Mouse (Mus musculus): Measurements from ENCODE around the gene Cryba2. TPM values are rescaled to one million over a fixed set of nuclear protein-coding genes. Genes with fewer than 3 reads are reported as not detected.

The Cryba2 gene
- polyA plus RNA-seq, 1 experiment from 2014 or later = not detected

GRCm38 (mm10) chr1:74855651-74856438 is 37.1 kb downstream of the Cryba2 start:
- Histone ChIP-seq H3K36me3 (ENCODE audit: poor library complexity, severe bottlenecking) (no peaks in the 10 kb centered on the region), H3K9me3 (replicated peaks) (no peaks in the 10 kb centered on the region), H3K4me2 (peak overlapping the region; percentile 88), H3K4me3 (peak overlapping the region; percentile 73), H3K27ac (no peak overlapping the region), H3K4me1 (peaks cover 60% of the 10 kb centered on the region), H3K9ac (peak overlapping the region; percentile 84), H3K27me3 (peaks cover 85% of the 10 kb centered on the region)
- no peak for ATAC-seq
- under 1% methylated on average over 69 of the region's 74 CpGs for WGBS

GRCm38 (mm10) chr1:74855156-74855555 is 37.8 kb downstream of the Cryba2 start:
- Histone ChIP-seq H3K4me1 (peaks cover 61% of the 10 kb centered on the region), H3K9ac (peak overlapping the region; percentile 84), H3K36me3 (ENCODE audit: poor library complexity, severe bottlenecking) (no peaks in the 10 kb centered on the region), H3K4me2 (peak overlapping the region; percentile 88), H3K27me3 (peaks cover 86% of the 10 kb centered on the region), H3K4me3 (peak overlapping the region; percentile 73), H3K27ac (0 out of 2 replicates have a peak overlapping the region, but pooled peaks have one; percentile 57), H3K9me3 (replicated peaks) (no peaks in the 10 kb centered on the region)
- ATAC-seq = no peak; the same call in 1 of the 2 replicates
- WGBS = under 1% methylated on average over 46 of the region's 48 CpGs

GRCm38 (mm10) chr1:74854306-74855056 is 38.5 kb downstream of the Cryba2 start, which contains the start of gene Cdk5r2:
Gene Cdk5r2, plus strand, starts transcription at chr1:74854934.
- peak; percentile 95 for ATAC-seq
- peaks cover 59% of the 10 kb centered on the region for H3K4me1 ChIP-seq

GRCm38 (mm10) chr1:74851001-74851775 is 41.8 kb downstream of the Cryba2 start:
- H3K9ac ChIP-seq = peak overlapping the region; percentile 21; the same call in 1 of the 2 replicates
- WGBS = 2% methylated on average over 5 of the region's 6 CpGs
- 0 out of 2 replicates have a peak overlapping the region, but pooled peaks have one; percentile 12 for H3K27ac ChIP-seq
- peaks cover 29% of the 10 kb centered on the region for H3K4me1 ChIP-seq
- H3K9me3 ChIP-seq (replicated peaks) = no peaks in the 10 kb centered on the region
- no peak for ATAC-seq
- H3K27me3 ChIP-seq = peaks cover 52% of the 10 kb centered on the region
- no peak overlapping the region for H3K4me2 ChIP-seq
- H3K4me3 ChIP-seq = no peak overlapping the region
- H3K36me3 ChIP-seq (ENCODE audit: poor library complexity, severe bottlenecking) = no peaks in the 10 kb centered on the region

More at GRCm38 (mm10) chr1:74854306-74855056, 38.5 kb downstream of the Cryba2 start, which contains the start of gene Cdk5r2:
- Histone ChIP-seq H3K9me3 (replicated peaks) (no peaks in the 10 kb centered on the region), H3K4me2 (peak within 1 kb of the TSS; percentile 88), H3K9ac (peak within 1 kb of the TSS; percentile 84), H3K36me3 (ENCODE audit: poor library complexity, severe bottlenecking) (no peaks in the 10 kb centered on the region), H3K4me3 (peak within 1 kb of the TSS; percentile 73), H3K27me3 (peaks cover 85% of the 10 kb centered on the region), H3K27ac (0 out of 2 replicates have a peak within 1 kb of the TSS, but pooled peaks have one; percentile 57)
- WGBS = 3% methylated on average over 31 of the region's 39 CpGs

GRCm38 (mm10) chr1:74850251-74850650 is 42.7 kb downstream of the Cryba2 start:
- Histone ChIP-seq H3K9ac (no peak overlapping the region), H3K27me3 (peaks cover 43% of the 10 kb centered on the region), H3K4me2 (no peak overlapping the region), H3K36me3 (ENCODE audit: poor library complexity, severe bottlenecking) (no peaks in the 10 kb centered on the region), H3K4me1 (peaks cover 20% of the 10 kb centered on the region), H3K4me3 (no peak overlapping the region), H3K27ac (no peak overlapping the region), H3K9me3 (replicated peaks) (no peaks in the 10 kb centered on the region)
- WGBS = 18% methylated on average over 6 of the region's 6 CpGs
- no peak for ATAC-seq

GRCm38 (mm10) chr1:74848946-74849345 is 44.0 kb downstream of the Cryba2 start:
- H3K36me3 ChIP-seq (ENCODE audit: poor library complexity, severe bottlenecking) = no peaks in the 10 kb centered on the region
- H3K27me3 ChIP-seq = peaks cover 38% of the 10 kb centered on the region
- 46% methylated on average over 5 of the region's 5 CpGs for WGBS
- no peak for ATAC-seq
- H3K4me1 ChIP-seq = peaks cover 13% of the 10 kb centered on the region
- no peak overlapping the region for H3K9ac ChIP-seq
- no peak overlapping the region for H3K4me2 ChIP-seq
- H3K4me3 ChIP-seq = no peak overlapping the region
- no peak overlapping the region for H3K27ac ChIP-seq
- no peaks in the 10 kb centered on the region for H3K9me3 ChIP-seq (replicated peaks)

GRCm38 (mm10) chr1:74846341-74846740 is 46.6 kb downstream of the Cryba2 start:
- H3K9ac ChIP-seq = no peak overlapping the region
- no peak overlapping the region for H3K27ac ChIP-seq
- H3K4me1 ChIP-seq = peaks cover 6% of the 10 kb centered on the region
- peaks cover 16% of the 10 kb centered on the region for H3K27me3 ChIP-seq
- no peak overlapping the region for H3K4me2 ChIP-seq
- WGBS = 49% methylated on average over 9 of the region's 9 CpGs
- H3K4me3 ChIP-seq = no peak overlapping the region
- no peaks in the 10 kb centered on the region for H3K36me3 ChIP-seq (ENCODE audit: poor library complexity, severe bottlenecking)
- no peaks in the 10 kb centered on the region for H3K9me3 ChIP-seq (replicated peaks)
- ATAC-seq = no peak

GRCm38 (mm10) chr1:74843090-74843489 is 49.9 kb downstream of the Cryba2 start:
- Histone ChIP-seq H3K4me1 (no peaks in the 10 kb centered on the region), H3K9me3 (replicated peaks) (no peaks in the 10 kb centered on the region), H3K9ac (no peak overlapping the region), H3K27me3 (peaks cover 3% of the 10 kb centered on the region; the same call in 1 of the 2 replicates), H3K4me3 (no peak overlapping the region), H3K4me2 (no peak overlapping the region), H3K27ac (no peak overlapping the region), H3K36me3 (ENCODE audit: poor library complexity, severe bottlenecking) (no peaks in the 10 kb centered on the region)
- WGBS = 85% methylated on average over 5 of the region's 5 CpGs
- ATAC-seq = no peak

MicroRNAs encoded within 50 kb of the gene (microRNA counts, 519-probe panel; counts per million panel counts)
- microRNA mmu-miR-375 = 177 counts per million, percentile 53 among the panel's probes with 10 or more counts

Small RNA genes within 50 kb of the gene (microRNA-seq; reads per million reads assigned to microRNA genes)
- 251 reads per million, percentile 62 among the genes with 10 or more reads in this experiment for gene Mir375

Other genes with a start within 250 kb of the Cryba2 start
- 16.7 and 21.2 TPM in 2 replicates for gene Ttll4, start 231.4 kb downstream of the Cryba2 start, polyA plus RNA-seq (2015; fragmentation: Nextera tagmentation; extraction: Ambion mirVana)
- gene Cyp27a1, start 179.6 kb downstream of the Cryba2 start, polyA plus RNA-seq (2015; fragmentation: Nextera tagmentation; extraction: Ambion mirVana) = 0.81 and 1.4 TPM in 2 replicates
- not detected in 2 replicates for gene Prkag3, start 143.9 kb downstream of the Cryba2 start, polyA plus RNA-seq (2015; fragmentation: Nextera tagmentation; extraction: Ambion mirVana)
- gene Wnt6, start 121.3 kb downstream of the Cryba2 start, polyA plus RNA-seq (2015; fragmentation: Nextera tagmentation; extraction: Ambion mirVana) = 0.73 and 0.92 TPM in 2 replicates
- 0.29 and 0.63 TPM in 2 replicates for gene Wnt10a, start 101.6 kb downstream of the Cryba2 start, polyA plus RNA-seq (2015; fragmentation: Nextera tagmentation; extraction: Ambion mirVana)
- gene Cdk5r2, start 38.2 kb downstream of the Cryba2 start, polyA plus RNA-seq (2015; fragmentation: Nextera tagmentation; extraction: Ambion mirVana) = 0.76 and 1.3 TPM in 2 replicates
- gene Fev, start 7.7 kb downstream of the Cryba2 start, polyA plus RNA-seq (2015; fragmentation: Nextera tagmentation; extraction: Ambion mirVana) = not detected in 2 replicates
- gene Cfap65, start 42.5 kb upstream of the Cryba2 start, polyA plus RNA-seq (2015; fragmentation: Nextera tagmentation; extraction: Ambion mirVana) = 0.56 and 0.57 TPM in 2 replicates
- gene Ihh, start 58.5 kb upstream of the Cryba2 start, polyA plus RNA-seq (2015; fragmentation: Nextera tagmentation; extraction: Ambion mirVana) = 0.20 and 0.21 TPM in 2 replicates
- gene Nhej1, start 232.1 kb upstream of the Cryba2 start, polyA plus RNA-seq (2015; fragmentation: Nextera tagmentation; extraction: Ambion mirVana) = 8.4 and 10.6 TPM in 2 replicates
- 0.08 TPM in 1 of 2 replicates, not detected in the other for gene Slc23a3, start 240.7 kb upstream of the Cryba2 start, polyA plus RNA-seq (2015; fragmentation: Nextera tagmentation; extraction: Ambion mirVana)
- 47.1 and 52.8 TPM in 2 replicates for gene Cnppd1, start 249.6 kb upstream of the Cryba2 start, polyA plus RNA-seq (2015; fragmentation: Nextera tagmentation; extraction: Ambion mirVana)
- gene Retreg2, start 249.6 kb upstream of the Cryba2 start, polyA plus RNA-seq (2015; fragmentation: Nextera tagmentation; extraction: Ambion mirVana) = 71.8 and 75.1 TPM in 2 replicates

Data from forebrain, embryonic 13.5 days (tissue).